Mouse (Mus musculus): ENCODE measurements at regions not wholly inside any gene's neighbourhood (a gene's known extent, or its start where the extent isn't known, plus 50 kb on each side); places are given as distances from the start of the nearest gene placed in this dataset.

DNA sequence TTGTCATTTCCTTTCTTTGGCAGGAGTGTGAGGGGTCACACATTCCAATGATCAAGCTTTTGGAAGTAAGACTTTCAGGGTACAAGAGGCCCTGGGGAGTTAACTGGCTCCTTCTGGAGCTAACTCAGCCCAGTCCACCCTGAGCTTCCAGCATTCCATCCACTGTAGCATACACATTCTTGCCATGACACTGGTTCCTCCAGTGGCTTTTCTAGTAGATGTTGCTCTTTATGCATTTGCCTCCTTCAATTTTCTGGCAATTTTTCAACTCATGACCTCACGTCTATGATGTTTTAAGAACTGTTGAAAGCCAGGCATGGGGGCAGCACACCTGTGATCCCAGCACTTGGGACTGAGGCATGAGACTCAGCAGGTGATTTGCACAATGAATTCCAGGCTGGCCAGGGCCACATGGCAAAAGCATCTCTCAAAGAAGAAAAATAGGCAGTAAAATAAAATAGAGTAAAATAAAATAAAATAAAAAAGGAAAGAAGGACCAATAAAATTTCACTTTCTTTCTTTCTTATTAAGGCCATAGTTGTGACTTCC is 113.0 kb downstream of the Plk2 start:
- Histone ChIP-seq H3K9ac (ENCODE audit: control insufficient read depth, low read depth, low read length, poor library complexity, severe bottlenecking) (no peak overlapping the region), H3K27ac (ENCODE audit: control insufficient read depth, low read depth, low read length) (no peak overlapping the region), H3K9me3 (replicated peaks; ENCODE audit: insufficient read depth, low read length) (no peaks in the 10 kb centered on the region), H3K36me3 (ENCODE audit: control insufficient read depth in 1 of 2, insufficient read depth in 2 of 2, low read length in 2 of 2) (no peaks in the 10 kb centered on the region), H3K4me1 (ENCODE audit: control insufficient read depth in 1 of 2, insufficient read depth in 2 of 2, low read length in 2 of 2) (no peaks in the 10 kb centered on the region), H3K27me3 (ENCODE audit: control insufficient read depth in 1 of 2, insufficient read depth in 2 of 2, low read length in 2 of 2) (no peaks in the 10 kb centered on the region), H3K4me3 (ENCODE audit: control insufficient read depth in 1 of 2, insufficient read depth in 1 of 2, low read depth in 2 of 2, low read length in 2 of 2) (no peak overlapping the region), H3K79me2 (ENCODE audit: control insufficient read depth, insufficient read depth, low read length, poor library complexity) (no peaks in the 10 kb centered on the region)
- no peak for TF ChIP-seq ZNF384 (IDR thresholded peaks at IDR 0.05; ENCODE audit: low read depth, low read length)
- TF ChIP-seq NELFE (IDR thresholded peaks at IDR 0.05; ENCODE audit: low read depth, low read length) = no peak
- TF ChIP-seq USF1 (IDR thresholded peaks at IDR 0.05; ENCODE audit: low read depth, low read length) = no peak
- TF ChIP-seq RAD21 (IDR thresholded peaks at IDR 0.05; ENCODE audit: low read depth, low read length) = no peak
- TF ChIP-seq ZKSCAN1 (IDR thresholded peaks at IDR 0.05; ENCODE audit: low read depth, low read length) = no peak
- no peak for TF ChIP-seq MYB (IDR thresholded peaks at IDR 0.05; ENCODE audit: low read depth, low read length)
- no peak for TF ChIP-seq CTCF (IDR thresholded peaks at IDR 0.05 in 2 of 3, conservative IDR thresholded peaks at IDR 0.05 in 1 of 3; ENCODE audit: control insufficient read depth in 1 of 3, insufficient read depth in 1 of 3, low read depth in 2 of 3, low read length in 3 of 3, poor library complexity in 1 of 3, severe bottlenecking in 1 of 3)
- DNase-seq (ENCODE audit: low read depth, low spot score) = no peak

DNA sequence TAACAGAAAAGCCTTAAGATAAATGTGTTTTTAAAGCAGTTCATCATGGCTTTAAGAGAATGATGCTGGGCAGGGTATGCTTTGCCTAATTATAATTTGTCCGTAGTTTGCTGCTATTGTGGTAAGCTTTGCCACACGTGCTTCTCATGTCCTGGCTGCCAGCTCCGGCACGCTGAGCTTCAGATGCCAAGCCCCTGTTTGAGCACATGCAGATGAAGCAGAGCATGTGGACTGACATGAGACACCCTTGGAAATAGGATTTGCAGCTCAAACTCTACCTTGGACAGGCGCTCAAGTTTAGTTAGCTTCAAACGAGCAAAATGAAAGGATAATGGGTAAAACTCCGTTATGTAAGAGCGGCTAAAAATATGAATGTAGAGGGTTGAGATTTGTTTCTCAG is 123.1 kb downstream of the Plk2 start:
- Histone ChIP-seq H3K9me3 (replicated peaks; ENCODE audit: insufficient read depth, low read length) (no peaks in the 10 kb centered on the region), H3K27ac (ENCODE audit: control insufficient read depth, low read depth, low read length) (no peak overlapping the region), H3K4me1 (ENCODE audit: control insufficient read depth in 1 of 2, insufficient read depth in 2 of 2, low read length in 2 of 2) (no peaks in the 10 kb centered on the region), H3K79me2 (ENCODE audit: control insufficient read depth, insufficient read depth, low read length, poor library complexity) (no peaks in the 10 kb centered on the region), H3K4me3 (ENCODE audit: control insufficient read depth in 1 of 2, insufficient read depth in 1 of 2, low read depth in 2 of 2, low read length in 2 of 2) (no peak overlapping the region), H3K27me3 (ENCODE audit: control insufficient read depth in 1 of 2, insufficient read depth in 2 of 2, low read length in 2 of 2) (no peaks in the 10 kb centered on the region), H3K9ac (ENCODE audit: control insufficient read depth, low read depth, low read length, poor library complexity, severe bottlenecking) (no peak overlapping the region), H3K36me3 (ENCODE audit: control insufficient read depth in 1 of 2, insufficient read depth in 2 of 2, low read length in 2 of 2) (no peaks in the 10 kb centered on the region)
- DNase-seq (ENCODE audit: low read depth, low spot score) = no peak
- TF ChIP-seq CTCF (IDR thresholded peaks at IDR 0.05 in 2 of 3, conservative IDR thresholded peaks at IDR 0.05 in 1 of 3; ENCODE audit: control insufficient read depth in 1 of 3, insufficient read depth in 1 of 3, low read depth in 2 of 3, low read length in 3 of 3, poor library complexity in 1 of 3, severe bottlenecking in 1 of 3) = no peak
- no peak for TF ChIP-seq POLR2A (IDR thresholded peaks at IDR 0.05; ENCODE audit: control insufficient read depth in 1 of 2, insufficient read depth in 1 of 2, low read depth in 1 of 2, low read length in 2 of 2, poor library complexity in 1 of 2)
- TF ChIP-seq MAZ (IDR thresholded peaks at IDR 0.05; ENCODE audit: low read depth, low read length) = no peak
- TF ChIP-seq CHD2 (IDR thresholded peaks at IDR 0.05; ENCODE audit: low read length) = no peak
- no peak for TF ChIP-seq MEF2A (IDR thresholded peaks at IDR 0.05; ENCODE audit: extremely low read depth, insufficient replicate concordance, low read depth, low read length, poor library complexity, severe bottlenecking)
- no peak for TF ChIP-seq ZC3H11A (IDR thresholded peaks at IDR 0.05; ENCODE audit: low read depth, low read length)
- no peak for TF ChIP-seq BHLHE40 (IDR thresholded peaks at IDR 0.05; ENCODE audit: borderline replicate concordance, low read depth, low read length)
- no peak for TF ChIP-seq MYC (IDR thresholded peaks at IDR 0.05; ENCODE audit: low read depth, low read length)
- TF ChIP-seq NRF1 (IDR thresholded peaks at IDR 0.05; ENCODE audit: insufficient read depth, low read depth, low read length, poor library complexity, severe bottlenecking) = no peak
- TF ChIP-seq USF2 (IDR thresholded peaks at IDR 0.05; ENCODE audit: borderline replicate concordance in 1 of 2, insufficient read depth in 1 of 2, low read depth in 1 of 2, low read length in 2 of 2) = no peak
- TF ChIP-seq MAX (IDR thresholded peaks at IDR 0.05; ENCODE audit: low read length) = no peak
- no peak for TF ChIP-seq USF1 (IDR thresholded peaks at IDR 0.05; ENCODE audit: low read depth, low read length)
- no peak for TF ChIP-seq HCFC1 (IDR thresholded peaks at IDR 0.05; ENCODE audit: low read depth, low read length)
- no peak for TF ChIP-seq CHD1 (IDR thresholded peaks at IDR 0.05; ENCODE audit: low read depth, low read length)
- TF ChIP-seq KAT2A (conservative IDR thresholded peaks at IDR 0.05; ENCODE audit: low read depth, low read length) = no peak
- no peak for TF ChIP-seq E2F4 (IDR thresholded peaks at IDR 0.05; ENCODE audit: borderline replicate concordance, low read depth, low read length)
- no peak for TF ChIP-seq MYB (IDR thresholded peaks at IDR 0.05; ENCODE audit: low read depth, low read length)
- no peak for TF ChIP-seq TBP (IDR thresholded peaks at IDR 0.05; ENCODE audit: low read depth, low read length)
- TF ChIP-seq NELFE (IDR thresholded peaks at IDR 0.05; ENCODE audit: low read depth, low read length) = no peak
- TF ChIP-seq EP300 (IDR thresholded peaks at IDR 0.05; ENCODE audit: low read depth in 1 of 2, low read length in 2 of 2) = no peak
